Mouse (Mus musculus) thymus, adult 2 months (tissue): Measurements from ENCODE around the gene Hspa1b. TPM values are rescaled to one million over a fixed set of nuclear protein-coding genes. Genes with fewer than 3 reads are reported as not detected.

ENCODE experiments used
- DNase-seq: peaks from one replicate; pipeline ENCODE4 v3.0.0; 2021
- H3K27ac ChIP-seq: fragments of 200-500 bp; 2 replicates; pipeline ENCODE4 v1.5.1; 2012; ENCODE audit warnings: low read length, control low read depth; ENCODE audit not compliant: control insufficient read depth, insufficient read depth
- H3K27me3 ChIP-seq: fragments of 200-500 bp; 2 replicates; pipeline ENCODE4 v1.6.1; 2012; ENCODE audit warnings: mild to moderate bottlenecking, low read length, moderate library complexity, mixed read lengths; ENCODE audit not compliant: control insufficient read depth, insufficient read depth
- H3K36me3 ChIP-seq: fragments of 200-500 bp; 2 replicates; pipeline ENCODE4 v1.6.1; 2012; ENCODE audit warnings: mild to moderate bottlenecking, low read length, moderate library complexity; ENCODE audit not compliant: control insufficient read depth, insufficient read depth
- H3K4me1 ChIP-seq: fragments of 200-500 bp; replicated peaks from 2 replicates; pipeline ENCODE4 v1.6.1; 2012; ENCODE audit warnings: low read length; ENCODE audit not compliant: control insufficient read depth, insufficient read depth
- H3K4me3 ChIP-seq: fragments of 200-500 bp; 2 replicates; pipeline ENCODE4 v1.5.1; 2012; ENCODE audit warnings: mild to moderate bottlenecking, low read length, control low read depth, moderate library complexity; ENCODE audit not compliant: control insufficient read depth, insufficient read depth
- CTCF ChIP-seq: fragments of 200-500 bp; IDR thresholded peaks from 2 replicates; pipeline ENCODE4 v1.5.1; 2012; ENCODE audit warnings: mild to moderate bottlenecking, control low read depth, low read length, moderate library complexity, borderline replicate concordance; ENCODE audit not compliant: control insufficient read depth, poor library complexity, insufficient read depth; ENCODE audit errors: extremely low read depth
- POLR2A ChIP-seq: fragments of 200-500 bp; IDR thresholded peaks from 2 replicates; pipeline ENCODE4 v1.6.1; 2012; ENCODE audit warnings: mild to moderate bottlenecking, low read length, control low read depth, moderate library complexity; ENCODE audit not compliant: control insufficient read depth, poor library complexity, insufficient read depth; ENCODE audit errors: extremely low read depth
- WGBS: fragments of 180-500 bp; shearing (Covaris S2); methylation state at CpG from one replicate; pipeline ENCODE4 v1.1.7; 2018; 5-methylcytosine and 5-hydroxymethylcytosine counted together
- polyA plus RNA-seq: library from polyadenylated mRNA; depleted of rRNA; stranded (reverse); fragments of >200 nt; gene quantifications from 2 replicates; pipeline ENCODE4 v1.2.3, GENCODE M21; 2012

Gene Hspa1b
- polyA plus RNA-seq, 1 experiment: 26.5 TPM

- DNase-seq: no peak
- TF ChIP-seq CTCF (no peak), POLR2A (no peak)
- Histone ChIP-seq H3K27me3 (no peaks in the 10 kb centered on the region), H3K36me3 (no peaks in the 10 kb centered on the region), H3K4me1 (peaks cover 10% of the 10 kb centered on the region), H3K4me3 (no peak overlapping the region), H3K27ac (no peak overlapping the region)
- WGBS: 87% methylated on average over 4 of the region's 4 CpGs
These were observed 30.2 kb downstream of the Hspa1b start for GRCm38 (mm10) chr17:34928841-34929240.

DNA sequence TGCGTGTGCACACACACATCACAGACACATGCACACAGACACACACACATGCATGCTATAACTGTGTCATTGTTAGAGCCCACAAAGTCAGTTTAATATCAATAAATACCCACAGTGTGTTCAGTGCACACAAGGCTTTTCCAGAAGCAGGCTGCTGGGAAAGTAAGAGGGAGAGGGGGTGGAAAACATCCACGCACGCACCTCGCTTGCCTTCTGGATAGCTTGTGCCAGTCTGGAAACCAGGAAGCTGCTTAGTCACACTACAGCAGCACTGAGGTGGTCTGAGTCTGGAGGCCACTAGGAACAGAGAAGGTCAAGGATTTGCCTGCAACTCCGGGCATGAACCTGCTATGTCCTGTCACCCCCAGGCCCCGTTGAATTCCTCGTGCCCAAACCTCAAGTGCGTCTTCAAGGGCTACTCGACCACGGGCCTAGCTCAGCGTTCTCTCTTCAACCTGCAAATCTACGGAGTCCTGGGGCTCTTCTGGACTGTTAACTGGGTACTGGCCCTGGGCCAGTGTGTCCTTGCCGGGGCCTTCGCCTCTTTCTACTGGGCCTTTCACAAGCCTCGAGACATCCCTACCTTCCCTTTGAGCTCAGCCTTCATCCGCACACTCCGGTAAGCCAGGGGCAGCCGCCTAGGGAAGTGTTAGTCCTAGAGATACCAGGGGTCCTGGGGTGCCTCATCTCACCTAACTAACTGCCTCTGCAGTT is 31.6 kb downstream of the Hspa1b start:
- no peak overlapping the region for H3K4me3 ChIP-seq
- no peaks in the 10 kb centered on the region for H3K27me3 ChIP-seq
- H3K36me3 ChIP-seq: no peaks in the 10 kb centered on the region
- no peak overlapping the region for H3K27ac ChIP-seq
- H3K4me1 ChIP-seq: peaks cover 5% of the 10 kb centered on the region
- TF ChIP-seq CTCF (no peak), POLR2A (no peak)
- 95% methylated on average over 18 of the region's 18 CpGs for WGBS
- no peak for DNase-seq

DNA sequence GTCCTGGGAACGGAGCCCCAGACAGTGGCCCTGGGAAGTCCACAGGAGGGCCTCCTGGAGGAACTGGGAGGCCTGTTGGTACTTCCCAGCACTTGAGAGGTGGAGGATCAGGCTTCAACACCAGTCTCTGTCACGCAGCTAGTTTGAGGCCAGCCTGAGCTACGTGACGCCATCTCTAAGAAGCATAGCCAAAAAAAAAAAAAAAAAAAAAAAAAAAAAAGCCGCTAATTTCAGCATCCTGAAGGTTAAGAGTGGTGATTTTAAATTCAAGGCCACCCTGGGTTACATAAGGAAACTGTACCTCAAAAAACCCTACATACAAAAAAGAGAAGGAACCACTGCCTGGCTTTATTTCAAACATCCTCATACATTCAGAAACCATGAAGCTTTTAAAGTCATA is 34.8 kb downstream of the Hspa1b start:
- no peak overlapping the region for H3K27ac ChIP-seq
- H3K4me1 ChIP-seq: no peaks in the 10 kb centered on the region
- no peak overlapping the region for H3K4me3 ChIP-seq
- 62% methylated on average over 5 of the region's 5 CpGs for WGBS
- no peaks in the 10 kb centered on the region for H3K36me3 ChIP-seq
- TF ChIP-seq CTCF (no peak), POLR2A (no peak)
- H3K27me3 ChIP-seq: no peaks in the 10 kb centered on the region
- no peak for DNase-seq

- no peak for TF ChIP-seq POLR2A
- TF ChIP-seq CTCF: 0 out of 2 replicates have a peak, but pooled peaks have one; percentile 14
- Histone ChIP-seq H3K27me3 (no peaks in the 10 kb centered on the region), H3K36me3 (no peaks in the 10 kb centered on the region), H3K4me3 (no peak overlapping the region), H3K4me1 (no peaks in the 10 kb centered on the region), H3K27ac (no peak overlapping the region)
- WGBS: 74% methylated on average over 6 of the region's 6 CpGs
- no peak for DNase-seq
These were observed 36.1 kb downstream of the Hspa1b start for GRCm38 (mm10) chr17:34922939-34923338.

GRCm38 (mm10) chr17:34917188-34917587 is 41.9 kb downstream of the Hspa1b start:
- no peak for DNase-seq
- no peaks in the 10 kb centered on the region for H3K27me3 ChIP-seq
- no peak for TF ChIP-seq POLR2A
- no peak for TF ChIP-seq CTCF
- H3K36me3 ChIP-seq: peaks cover 16% of the 10 kb centered on the region
- no peak overlapping the region for H3K27ac ChIP-seq
- no peaks in the 10 kb centered on the region for H3K4me1 ChIP-seq
- no peak overlapping the region for H3K4me3 ChIP-seq
- 91% methylated on average over 9 of the region's 9 CpGs for WGBS

DNA sequence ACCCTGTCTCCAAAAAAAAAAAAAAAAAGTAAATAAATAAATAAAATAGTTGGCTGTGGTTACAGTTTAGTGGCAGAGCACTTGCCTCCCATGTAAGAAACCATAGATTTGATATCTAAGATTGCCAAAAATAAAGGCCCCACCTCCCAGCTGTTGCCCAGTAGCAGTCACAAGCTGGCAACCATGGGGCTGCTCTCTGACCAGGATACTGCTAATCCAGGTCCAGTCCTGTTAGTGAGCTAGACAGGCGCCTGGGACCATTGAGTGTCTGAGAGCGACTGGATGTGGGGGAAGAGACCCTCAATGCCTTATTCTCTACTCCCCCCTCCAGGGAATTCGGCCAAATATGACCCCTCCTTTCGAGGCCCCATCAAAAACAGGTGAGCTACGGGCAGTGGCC is 42.7 kb downstream of the Hspa1b start:
- Histone ChIP-seq H3K36me3 (peaks cover 22% of the 10 kb centered on the region), H3K4me3 (no peak overlapping the region), H3K4me1 (no peaks in the 10 kb centered on the region), H3K27ac (no peak overlapping the region), H3K27me3 (no peaks in the 10 kb centered on the region)
- TF ChIP-seq POLR2A (no peak), CTCF (no peak)
- 92% methylated on average over 5 of the region's 5 CpGs for WGBS
- no peak for DNase-seq
